Mouse (Mus musculus): ENCODE measurements around the gene Padi2. TPM values are rescaled to one million over a fixed set of nuclear protein-coding genes. Genes with fewer than 3 reads are reported as not detected.

The Padi2 gene
- total RNA-seq (2023): 22.5 and 31.9 TPM in 2 replicates

GRCm38 (mm10) chr4:140906076-140906826 lies at the start of gene Padi2:
TSS of gene Padi2 (plus strand) at chr4:140906344.

GRCm38 (mm10) chr4:140960781-140961466 lies 54.8 kb downstream of the Padi2 start, which contains the start of gene Sdhb:
TSS of gene Sdhb (plus strand) at chr4:140961203.

GRCm38 (mm10) chr4:140986711-140987395 lies 80.7 kb downstream of the Padi2 start, which contains the start of gene Atp13a2:
TSS of gene Atp13a2 (plus strand) at chr4:140986873.

Other genes starting within 250 kb of the Padi2 start
- gene Arhgef10l, start 240.3 kb upstream of the Padi2 start, total RNA-seq (2023): 20.8 and 33.5 TPM in 2 replicates
- gene Rcc2, start 205.8 kb upstream of the Padi2 start, total RNA-seq (2023): 52.5 and 60.6 TPM in 2 replicates
- 0.51 TPM in 1 of 2 replicates, not detected in the other for gene Padi6, start 163.7 kb upstream of the Padi2 start, total RNA-seq (2023)
- gene Padi4, start 132.1 kb upstream of the Padi2 start, total RNA-seq (2023): 508 and 529 TPM in 2 replicates
- gene Padi3, start 95.7 kb upstream of the Padi2 start, total RNA-seq (2023): 0.44 and 0.61 TPM in 2 replicates
- gene Padi1, start 60.6 kb upstream of the Padi2 start, total RNA-seq (2023): not detected in 2 replicates
- gene Sdhb, start 54.9 kb downstream of the Padi2 start, total RNA-seq (2023): 64.7 and 69.5 TPM in 2 replicates
- 41.5 and 52.2 TPM in 2 replicates for gene Atp13a2, start 80.5 kb downstream of the Padi2 start, total RNA-seq (2023)
- gene Mfap2, start 104.1 kb downstream of the Padi2 start, total RNA-seq (2023): not detected in 2 replicates
- gene Crocc, start 154.2 kb downstream of the Padi2 start, total RNA-seq (2023): 7.8 and 10.3 TPM in 2 replicates
- 79.8 and 82.2 TPM in 2 replicates for gene Necap2, start 172.0 kb downstream of the Padi2 start, total RNA-seq (2023)
- not detected in 2 replicates for gene Spata21, start 182.0 kb downstream of the Padi2 start, total RNA-seq (2023)
- gene Szrd1, start 233.4 kb downstream of the Padi2 start, total RNA-seq (2023): 77.3 and 86.6 TPM in 2 replicates
- 21.2 and 34.1 TPM in 2 replicates for gene Fbxo42, start 241.6 kb downstream of the Padi2 start, total RNA-seq (2023)